Mouse (Mus musculus) bone marrow macrophage, adult 2 months (primary cell): ENCODE measurements around the gene Itgb1bp1.

Experiments
- CTCF ChIP-seq: IDR thresholded peaks from 2 replicates; pipeline ENCODE4 v1.5.1; 2012; ENCODE audit warnings: low read depth, mild to moderate bottlenecking, low read length, moderate library complexity
- POLR2A ChIP-seq: IDR thresholded peaks from 2 replicates; pipeline ENCODE4 v1.6.1; 2012; ENCODE audit warnings: mild to moderate bottlenecking, low read depth, low read length, borderline replicate concordance

GRCm38 (mm10) chr12:21331711-21332110 is 45.6 kb upstream of the Itgb1bp1 start:
- TF ChIP-seq CTCF (no peak), POLR2A (no peak)
